Mouse (Mus musculus) olfactory bulb, adult 2 months (tissue): ENCODE measurements at regions not wholly inside any gene's neighbourhood (a gene's known extent, or its start where the extent isn't known, plus 50 kb on each side); places are given as distances from the start of the nearest gene placed in this dataset.

Source experiments
- H3K27ac ChIP-seq: fragments of 200-500 bp; 2 replicates; pipeline ENCODE4 v1.5.1; 2012; ENCODE audit warnings: low read depth, low read length; ENCODE audit not compliant: insufficient read depth
- H3K4me1 ChIP-seq: fragments of 200-500 bp; 2 replicates; pipeline ENCODE4 v1.6.1; 2012; ENCODE audit warnings: low read length; ENCODE audit not compliant: control insufficient read depth, insufficient read depth
- H3K4me3 ChIP-seq: fragments of 200-500 bp; 2 replicates; pipeline ENCODE4 v1.5.1; 2012; ENCODE audit warnings: mild to moderate bottlenecking, low read depth, low read length, moderate library complexity; ENCODE audit not compliant: insufficient read depth
- CTCF ChIP-seq: fragments of 200-500 bp; IDR thresholded peaks from 2 replicates; pipeline ENCODE4 v1.5.1; 2012; ENCODE audit warnings: low read depth, mild to moderate bottlenecking, low read length, moderate library complexity; ENCODE audit not compliant: insufficient read depth
- POLR2A ChIP-seq: fragments of 200-500 bp; IDR thresholded peaks from 2 replicates; pipeline ENCODE4 v1.6.1; 2012; ENCODE audit warnings: mild to moderate bottlenecking, low read depth, low read length, moderate library complexity; ENCODE audit not compliant: insufficient read depth
- WGBS: fragments of 180-500 bp; shearing (Covaris S2); methylation state at CpG from one replicate; pipeline ENCODE4 v1.1.7; 2018; 5-methylcytosine and 5-hydroxymethylcytosine counted together

DNA sequence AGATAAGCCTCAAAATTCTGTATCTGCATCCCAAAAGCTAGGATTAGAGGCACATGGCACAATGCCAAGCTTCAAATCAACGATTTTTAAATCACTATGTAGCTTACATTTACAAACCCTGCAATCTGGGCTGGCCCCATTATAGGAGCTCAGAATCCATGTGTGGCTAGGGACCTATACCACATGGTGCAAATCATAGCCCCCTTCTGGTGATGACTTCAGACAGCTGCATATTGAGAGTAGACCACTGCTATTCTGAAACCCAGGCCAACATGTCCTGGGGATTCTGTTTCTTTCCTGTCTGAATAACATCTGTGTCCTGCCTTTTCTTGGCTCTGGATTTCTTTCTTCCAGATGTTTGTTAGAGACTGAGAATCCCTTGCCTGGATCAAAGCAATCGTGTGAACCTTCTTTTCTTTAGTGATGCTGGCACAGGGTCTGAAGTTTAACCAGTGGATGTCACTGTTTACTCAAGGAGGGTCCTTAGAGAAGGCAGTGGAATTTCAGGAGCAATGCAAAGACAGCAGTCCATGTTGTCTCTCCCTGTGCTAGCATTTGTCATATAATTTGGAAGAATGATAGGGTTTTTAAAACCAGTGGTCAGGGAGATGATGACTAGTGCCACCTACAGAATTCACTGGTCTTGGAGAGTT, 171.7 kb upstream of the Ghitm start:
- no peak for TF ChIP-seq CTCF
- no peak for TF ChIP-seq POLR2A
- 12% methylated on average over 2 of the region's 2 CpGs for WGBS
- Histone ChIP-seq H3K4me3 (no peak overlapping the region), H3K4me1 (no peaks in the 10 kb centered on the region), H3K27ac (no peak overlapping the region)

DNA sequence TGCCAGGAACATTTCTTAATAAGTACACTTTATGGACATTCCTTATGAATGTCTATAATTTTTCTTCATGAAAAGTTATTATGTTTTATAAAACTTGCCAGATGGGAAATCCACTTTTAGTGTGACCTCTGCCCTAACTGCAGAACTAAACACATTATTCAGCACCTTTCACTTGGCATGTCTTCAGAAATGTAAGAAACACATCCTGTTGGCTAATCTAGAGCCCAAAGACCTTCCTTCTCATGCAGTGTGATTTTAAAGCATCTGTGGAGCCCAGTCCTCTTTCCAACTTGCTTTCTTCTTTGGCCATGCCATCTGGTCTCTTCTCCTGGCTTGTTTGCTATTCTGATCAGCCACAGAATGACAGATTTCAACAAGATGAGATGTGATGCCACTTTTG, 163.6 kb upstream of the Ghitm start:
- Histone ChIP-seq H3K4me1 (no peaks in the 10 kb centered on the region), H3K27ac (no peak overlapping the region), H3K4me3 (no peak overlapping the region)
- TF ChIP-seq CTCF (no peak), POLR2A (no peak)

- 43% methylated on average over 1 of the region's 1 CpGs for WGBS
- TF ChIP-seq POLR2A (no peak), CTCF (no peak)
- no peak overlapping the region for H3K4me3 ChIP-seq
- no peak overlapping the region for H3K27ac ChIP-seq
- no peaks in the 10 kb centered on the region for H3K4me1 ChIP-seq
These were observed 161.5 kb upstream of the Ghitm start for GRCm38 (mm10) chr14:37296531-37296930.

DNA sequence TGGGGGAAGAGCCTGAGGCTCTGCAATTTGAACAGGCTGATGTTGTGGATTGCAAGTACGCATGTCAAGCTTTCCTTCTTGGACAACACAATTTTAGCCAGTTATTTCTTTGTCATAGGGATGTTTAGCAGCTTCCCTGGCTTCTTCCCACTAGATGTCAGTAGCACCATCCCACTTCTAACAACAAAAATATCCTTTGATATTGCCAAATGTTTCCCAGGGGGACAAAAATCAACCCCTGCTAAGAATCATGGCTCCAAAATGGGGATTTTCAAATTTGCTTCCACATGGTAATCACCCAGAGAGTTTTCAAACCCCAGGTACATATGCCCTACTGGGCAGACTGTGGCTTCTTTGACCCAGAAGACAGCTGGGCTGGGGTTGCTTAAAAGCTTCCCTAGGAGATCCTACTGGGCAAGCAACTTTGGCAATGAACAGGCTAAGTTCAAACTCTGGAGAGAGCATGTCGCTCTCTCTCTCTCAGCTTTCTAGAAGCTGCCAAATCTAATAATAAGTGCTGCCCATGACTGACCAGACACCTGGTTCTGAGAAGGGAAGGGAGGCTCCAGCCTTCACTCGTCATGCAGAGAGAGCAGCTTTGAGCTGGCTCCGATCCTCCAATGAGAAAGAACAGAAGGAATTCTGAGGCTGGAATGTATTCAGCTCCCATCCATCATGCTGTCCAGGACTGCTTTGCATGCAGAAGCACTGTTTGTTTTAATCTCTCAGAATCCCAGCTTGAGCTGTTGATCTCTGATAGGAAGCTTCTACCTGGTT, 157.2 kb upstream of the Ghitm start:
- 52% methylated on average over 4 of the region's 4 CpGs for WGBS

DNA sequence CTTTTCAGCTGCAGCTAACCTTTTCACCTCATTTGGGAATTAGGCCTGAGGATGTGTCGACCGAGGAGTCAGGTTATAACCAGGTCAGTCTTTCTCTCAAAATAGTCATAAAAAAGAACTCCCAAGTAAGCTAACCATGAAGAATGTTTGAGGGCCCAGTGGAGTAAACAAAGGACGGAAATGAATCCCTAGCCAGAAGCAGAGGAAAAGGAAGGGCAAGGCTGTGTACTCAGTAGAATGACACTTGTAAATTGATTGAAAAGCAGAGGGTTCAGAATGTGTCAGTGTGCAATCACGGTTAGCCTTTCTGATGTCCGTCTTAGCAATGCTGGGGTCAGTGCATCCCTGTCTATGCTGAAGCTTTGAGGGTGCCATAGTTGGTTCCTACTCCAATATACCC, 149.3 kb upstream of the Ghitm start:
- Histone ChIP-seq H3K27ac (no peak overlapping the region), H3K4me1 (no peaks in the 10 kb centered on the region), H3K4me3 (no peak overlapping the region)
- TF ChIP-seq POLR2A (no peak), CTCF (no peak)
- WGBS = 74% methylated on average over 5 of the region's 5 CpGs

More for the DNA sequence above, 157.2 kb upstream of the Ghitm start:
- Histone ChIP-seq H3K27ac (no peak overlapping the region), H3K4me1 (no peaks in the 10 kb centered on the region), H3K4me3 (no peak overlapping the region)
- TF ChIP-seq POLR2A (no peak), CTCF (no peak)

- Histone ChIP-seq H3K4me1 (no peaks in the 10 kb centered on the region), H3K4me3 (no peak overlapping the region), H3K27ac (no peak overlapping the region)
- TF ChIP-seq CTCF (no peak), POLR2A (no peak)
- WGBS = 95% methylated on average over 2 of the region's 2 CpGs
These were observed 144.3 kb upstream of the Ghitm start for GRCm38 (mm10) chr14:37279356-37279755.

DNA sequence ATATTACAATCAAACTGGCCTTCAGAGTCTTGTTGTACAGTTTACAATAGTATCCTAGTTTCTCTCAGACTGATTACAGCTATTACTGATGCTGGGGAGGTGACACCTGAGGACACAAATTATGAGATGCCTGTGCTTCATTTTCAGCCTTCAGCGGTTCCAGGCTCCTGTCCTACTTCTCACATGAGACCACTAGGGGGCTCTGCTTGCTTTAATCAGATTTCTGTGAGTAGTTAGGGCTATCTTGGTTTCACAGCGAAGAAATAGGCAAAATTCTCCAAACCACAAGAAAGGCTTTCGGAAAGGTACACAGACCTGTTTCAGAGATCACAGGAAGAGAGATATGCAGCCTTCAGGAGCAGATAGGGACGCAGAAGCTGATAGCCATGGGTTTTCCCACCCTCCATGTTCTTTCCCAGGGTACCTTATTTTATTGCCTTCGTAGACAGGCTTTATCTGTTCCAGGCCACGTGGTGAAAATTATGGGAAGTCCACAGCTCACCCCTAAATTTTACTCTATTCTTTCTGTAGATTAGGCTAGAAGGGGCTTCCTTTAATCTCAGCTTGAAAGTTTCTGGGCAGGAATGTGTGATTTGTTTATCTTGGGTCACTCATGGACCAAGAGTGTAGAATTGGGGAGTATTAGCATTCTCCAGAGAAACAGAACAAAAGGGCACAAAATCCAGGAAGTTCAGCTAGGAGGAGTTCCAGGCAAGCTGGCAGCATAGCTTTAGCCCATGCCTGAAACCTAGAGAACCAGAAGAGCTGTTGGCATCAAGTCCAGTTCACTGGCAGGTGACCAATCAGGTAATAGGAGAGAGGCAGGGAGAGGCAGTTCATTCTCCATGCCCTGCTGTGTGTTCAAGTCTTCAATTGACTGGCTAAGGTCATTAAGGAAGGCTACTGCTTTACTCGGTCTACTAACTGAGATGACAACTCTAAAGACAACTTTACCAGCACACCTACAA, 141.9 kb upstream of the Ghitm start:
- Histone ChIP-seq H3K4me1 (no peaks in the 10 kb centered on the region), H3K4me3 (no peak overlapping the region), H3K27ac (no peak overlapping the region)
- WGBS = 64% methylated on average over 7 of the region's 7 CpGs
- TF ChIP-seq POLR2A (no peak), CTCF (no peak)

DNA sequence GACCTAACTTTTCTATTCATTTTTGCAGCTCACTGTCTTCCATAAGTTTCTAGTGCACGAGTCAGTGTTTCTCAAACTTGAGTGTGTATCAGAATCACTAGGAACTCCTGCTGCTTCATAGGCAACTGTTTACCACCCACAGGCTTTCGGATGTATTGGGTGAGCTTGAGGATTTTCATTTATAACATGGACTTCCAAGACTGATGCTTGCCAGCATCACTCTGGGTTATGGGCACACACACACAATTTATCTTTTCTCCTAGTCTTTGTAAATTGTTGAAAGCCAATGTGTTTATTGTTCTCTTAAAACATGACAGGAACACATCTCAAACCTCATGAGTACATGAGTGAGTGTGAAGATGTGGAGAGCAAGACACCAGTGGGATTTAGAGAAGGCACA, 137.0 kb upstream of the Ghitm start:
- H3K4me1 ChIP-seq = no peaks in the 10 kb centered on the region
- TF ChIP-seq CTCF (no peak), POLR2A (no peak)
- no peak overlapping the region for H3K4me3 ChIP-seq
- WGBS = 76% methylated on average over 2 of the region's 2 CpGs
- no peak overlapping the region for H3K27ac ChIP-seq
